24 mouse cellular contexts compared by ENCODE assay signal in genomic region chr8:11266471-11266870, GRCm38 (mm10). TPM values are rescaled to one million over a fixed set of nuclear protein-coding genes. Genes with fewer than 3 reads are reported as not detected.
DNase-seq lines count a peak whose midpoint lies in the region.
"Had no signal": no experiment of that assay in that cellular context is flagged by ENCODE, and none has a peak within 500 bp of the region (broad histone marks: within the 10 kb centered on the region; RNA-seq: fewer than 3 reads in every experiment).

No protein-coding gene starts in this region.

- H3K27ac ChIP-seq in heart, embryonic 10.5 days: peak overlapping the region; percentile 2; the same call in 1 of the 2 replicates
- H3K27ac ChIP-seq in brown adipose tissue, adult 24 weeks (replicated peaks; ENCODE audit: low read depth, low read length): peak overlapping the region; percentile 67
- H3K27ac ChIP-seq: embryonic facial prominence, embryonic 13.5 days; embryonic facial prominence, embryonic 15.5 days; forebrain, embryonic 10.5 days; forebrain, embryonic 12.5 days had no signal

- 60% methylated on average over 2 of the region's 2 CpGs for WGBS in heart, embryonic 10.5 days

- peaks cover 6% of the 10 kb centered on the region; the same call in 1 of the 2 replicates for H3K36me3 ChIP-seq in heart, embryonic 10.5 days
- H3K36me3 ChIP-seq: embryonic facial prominence, embryonic 15.5 days; forebrain, embryonic 12.5 days; G1E had no signal

- intact Hi-C loops in heart, postnatal 36 days (cut with DNase I): no loop called here

- peak; percentile 65 for DNase-seq in adrenal gland, adult 2 months
- DNase-seq in adrenal gland, postnatal 14 days: no peak
- no peak for DNase-seq in heart, embryonic 10.5 days (ENCODE audit: low spot score)
- DNase-seq in heart, postnatal 36 days: no peak
- DNase-seq: adrenal gland, postnatal 10 days; adrenal gland, postnatal 36 days; B cell, adult 2 months; cerebellum, adult 11 months; cerebellum, adult 18-20 months; cerebellum, adult 8-10 months; cerebellum, adult 9-11 months; cerebellum, postnatal 14 days; cerebellum, postnatal 36 days; embryo, embryonic 11 days had no signal

- no peaks in the 10 kb centered on the region for H3K9me3 ChIP-seq in heart, embryonic 10.5 days
- H3K9me3 ChIP-seq: embryonic facial prominence, embryonic 13.5 days; embryonic facial prominence, embryonic 15.5 days; forebrain, embryonic 10.5 days; forebrain, embryonic 12.5 days; G1E had no signal

- no peaks in the 10 kb centered on the region for H3K27me3 ChIP-seq in heart, embryonic 10.5 days (ENCODE audit: insufficient read depth, poor library complexity, severe bottlenecking)
- H3K27me3 ChIP-seq: embryonic facial prominence, embryonic 13.5 days; embryonic facial prominence, embryonic 15.5 days; forebrain, embryonic 12.5 days; Patski had no signal

- no peak overlapping the region for H3K4me3 ChIP-seq in heart, embryonic 10.5 days
- H3K4me3 ChIP-seq in brown adipose tissue, adult 24 weeks (ENCODE audit: insufficient read depth, low read depth, low read length): no peak overlapping the region
- H3K4me3 ChIP-seq: embryonic facial prominence, embryonic 13.5 days; embryonic facial prominence, embryonic 15.5 days; erythroblast, embryonic 14.5 days; forebrain, embryonic 10.5 days; forebrain, embryonic 12.5 days had no signal

- peaks cover 77% of the 10 kb centered on the region for H3K4me1 ChIP-seq in heart, embryonic 10.5 days
- H3K4me1 ChIP-seq in brown adipose tissue, adult 24 weeks (ENCODE audit: control insufficient read depth, insufficient read depth, insufficient read length, low read length): peaks cover 75% of the 10 kb centered on the region
- H3K4me1 ChIP-seq: forebrain, embryonic 12.5 days had no signal

RNA-seq across cellular contexts. Expression of gene Col4a2, which starts 46.1 kb away (rescaled TPM):
- 100 to 1,000 TPM; 127 to 193 TPM for total RNA-seq in adrenal gland, adult 2 months (2021)
- 114 and 115 TPM in 2 replicates for polyA plus RNA-seq in adrenal gland, adult 2 months (2012; rRNA removed)
- 341 and 356 TPM in 2 replicates for total RNA-seq in adrenal gland, postnatal 14 days (2021)
- polyA plus RNA-seq in heart, embryonic 10.5 days (2016; fragmentation: Nextera tagmentation; extraction: Ambion mirVana): 54.9 and 97.0 TPM in 2 replicates
- 100 to 1,000 TPM; 228 to 282 TPM for total RNA-seq in heart, postnatal 36 days (2021)
- 51.1 and 77.2 TPM in 2 replicates for polyA plus RNA-seq in brown adipose tissue, adult 24 weeks (2012; ENCODE audit: insufficient read depth, insufficient read length, missing spikeins)
- polyA plus RNA-seq: activated CD4-positive, CD25-positive, alpha-beta regulatory T cell, adult 4 months; CD4-positive, CD25-positive, alpha-beta regulatory T cell, adult 4 months; G1E had no signal

RNA-seq across cellular contexts. Expression of gene Col4a1, which starts 46.2 kb away (rescaled TPM):
- 100 to 1,000 TPM; 260 to 455 TPM for total RNA-seq in adrenal gland, adult 2 months (2021)
- polyA plus RNA-seq in adrenal gland, adult 2 months (2012; rRNA removed): 293 and 303 TPM in 2 replicates
- 574 and 650 TPM in 2 replicates for total RNA-seq in adrenal gland, postnatal 14 days (2021)
- polyA plus RNA-seq in heart, embryonic 10.5 days (2016; fragmentation: Nextera tagmentation; extraction: Ambion mirVana): 143 and 257 TPM in 2 replicates
- 100 to 1,000 TPM; 371 to 526 TPM for total RNA-seq in heart, postnatal 36 days (2021)
- 142 and 186 TPM in 2 replicates for polyA plus RNA-seq in brown adipose tissue, adult 24 weeks (2012; ENCODE audit: insufficient read depth, insufficient read length, missing spikeins)
- polyA plus RNA-seq: activated CD4-positive, CD25-positive, alpha-beta regulatory T cell, adult 4 months; G1E had no signal
